Mouse (Mus musculus): ENCODE measurements at regions not wholly inside any gene's neighbourhood (a gene's known extent, or its start where the extent isn't known, plus 50 kb on each side); places are given as distances from the start of the nearest gene placed in this dataset.

GRCm38 (mm10) chr6:106946227-106946927, 146.5 kb upstream of the Crbn start:
- no peak overlapping the region for H3K9ac ChIP-seq (ENCODE audit: low read length)
- no peak overlapping the region for H3K4me2 ChIP-seq (ENCODE audit: low read depth, low read length)
- H3K4me1 ChIP-seq (ENCODE audit: control insufficient read depth, insufficient read depth, low read length) = peaks cover 2% of the 10 kb centered on the region; the same call in 1 of the 2 replicates
- no peaks in the 10 kb centered on the region for H3K27me3 ChIP-seq (ENCODE audit: control insufficient read depth, insufficient read depth, low read length)
- no peaks in the 10 kb centered on the region for H3K36me3 ChIP-seq (ENCODE audit: control insufficient read depth, insufficient read depth, low read length)
- H3K27ac ChIP-seq (ENCODE audit: low read length) = no peak overlapping the region
- H3K4me3 ChIP-seq (replicated peaks; ENCODE audit: low read length) = no peak overlapping the region
- ATAC-seq (ENCODE audit: insufficient read depth, low FRiP score) = peak; percentile 85; the same call in 1 of the 2 replicates
- no peaks in the 10 kb centered on the region for H3K9me3 ChIP-seq (replicated peaks; ENCODE audit: control insufficient read depth, low read length)
- WGBS = 44% methylated on average over 3 of the region's 3 CpGs

GRCm38 (mm10) chr6:106950909-106951308, 151.0 kb upstream of the Crbn start:
- Histone ChIP-seq H3K4me1 (ENCODE audit: control insufficient read depth, insufficient read depth, low read length) (peaks cover 2% of the 10 kb centered on the region; the same call in 1 of the 2 replicates), H3K4me2 (ENCODE audit: low read depth, low read length) (no peak overlapping the region), H3K27ac (ENCODE audit: low read length) (no peak overlapping the region), H3K9me3 (replicated peaks; ENCODE audit: control insufficient read depth, low read length) (no peaks in the 10 kb centered on the region), H3K36me3 (ENCODE audit: control insufficient read depth, insufficient read depth, low read length) (no peaks in the 10 kb centered on the region), H3K4me3 (replicated peaks; ENCODE audit: low read length) (no peak overlapping the region), H3K27me3 (ENCODE audit: control insufficient read depth, insufficient read depth, low read length) (no peaks in the 10 kb centered on the region), H3K9ac (ENCODE audit: low read length) (no peak overlapping the region)
- ATAC-seq (ENCODE audit: insufficient read depth, low FRiP score) = no peak
- 46% methylated on average over 4 of the region's 4 CpGs for WGBS

GRCm38 (mm10) chr6:106961320-106961719, 161.4 kb upstream of the Crbn start:
- H3K9ac ChIP-seq (ENCODE audit: low read length) = no peak overlapping the region
- ATAC-seq (ENCODE audit: insufficient read depth, low FRiP score) = no peak
- H3K36me3 ChIP-seq (ENCODE audit: control insufficient read depth, insufficient read depth, low read length) = no peaks in the 10 kb centered on the region
- H3K4me1 ChIP-seq (ENCODE audit: control insufficient read depth, insufficient read depth, low read length) = no peaks in the 10 kb centered on the region
- no peak overlapping the region for H3K4me2 ChIP-seq (ENCODE audit: low read depth, low read length)
- H3K27me3 ChIP-seq (ENCODE audit: control insufficient read depth, insufficient read depth, low read length) = no peaks in the 10 kb centered on the region
- H3K9me3 ChIP-seq (replicated peaks; ENCODE audit: control insufficient read depth, low read length) = no peaks in the 10 kb centered on the region
- no peak overlapping the region for H3K4me3 ChIP-seq (replicated peaks; ENCODE audit: low read length)
- H3K27ac ChIP-seq (ENCODE audit: low read length) = no peak overlapping the region
- WGBS = 80% methylated on average over 2 of the region's 2 CpGs

GRCm38 (mm10) chr6:106964337-106964736, 164.5 kb upstream of the Crbn start:
- no peaks in the 10 kb centered on the region for H3K36me3 ChIP-seq (ENCODE audit: control insufficient read depth, insufficient read depth, low read length)
- WGBS = 76% methylated on average over 1 of the region's 1 CpGs
- H3K4me2 ChIP-seq (ENCODE audit: low read depth, low read length) = no peak overlapping the region
- H3K4me3 ChIP-seq (replicated peaks; ENCODE audit: low read length) = no peak overlapping the region
- H3K9ac ChIP-seq (ENCODE audit: low read length) = no peak overlapping the region
- no peaks in the 10 kb centered on the region for H3K4me1 ChIP-seq (ENCODE audit: control insufficient read depth, insufficient read depth, low read length)
- no peak for ATAC-seq (ENCODE audit: insufficient read depth, low FRiP score)
- H3K27ac ChIP-seq (ENCODE audit: low read length) = no peak overlapping the region
- H3K9me3 ChIP-seq (replicated peaks; ENCODE audit: control insufficient read depth, low read length) = no peaks in the 10 kb centered on the region
- H3K27me3 ChIP-seq (ENCODE audit: control insufficient read depth, insufficient read depth, low read length) = no peaks in the 10 kb centered on the region

GRCm38 (mm10) chr6:106975439-106975838, 175.6 kb upstream of the Crbn start:
- WGBS = 31% methylated on average over 2 of the region's 2 CpGs
- no peaks in the 10 kb centered on the region for H3K4me1 ChIP-seq (ENCODE audit: control insufficient read depth, insufficient read depth, low read length)

GRCm38 (mm10) chr6:106978721-106979120, 178.8 kb upstream of the Crbn start:
- no peak overlapping the region for H3K4me3 ChIP-seq (replicated peaks; ENCODE audit: low read length)
- H3K9me3 ChIP-seq (replicated peaks; ENCODE audit: control insufficient read depth, low read length) = no peaks in the 10 kb centered on the region
- H3K27ac ChIP-seq (ENCODE audit: low read length) = no peak overlapping the region
- H3K4me1 ChIP-seq (ENCODE audit: control insufficient read depth, insufficient read depth, low read length) = no peaks in the 10 kb centered on the region
- H3K27me3 ChIP-seq (ENCODE audit: control insufficient read depth, insufficient read depth, low read length) = no peaks in the 10 kb centered on the region
- H3K36me3 ChIP-seq (ENCODE audit: control insufficient read depth, insufficient read depth, low read length) = no peaks in the 10 kb centered on the region
- H3K4me2 ChIP-seq (ENCODE audit: low read depth, low read length) = no peak overlapping the region
- ATAC-seq (ENCODE audit: insufficient read depth, low FRiP score) = no peak
- no peak overlapping the region for H3K9ac ChIP-seq (ENCODE audit: low read length)

More at GRCm38 (mm10) chr6:106975439-106975838, 175.6 kb upstream of the Crbn start:
- Histone ChIP-seq H3K27ac (ENCODE audit: low read length) (no peak overlapping the region), H3K36me3 (ENCODE audit: control insufficient read depth, insufficient read depth, low read length) (no peaks in the 10 kb centered on the region), H3K27me3 (ENCODE audit: control insufficient read depth, insufficient read depth, low read length) (no peaks in the 10 kb centered on the region), H3K4me3 (replicated peaks; ENCODE audit: low read length) (no peak overlapping the region), H3K9me3 (replicated peaks; ENCODE audit: control insufficient read depth, low read length) (no peaks in the 10 kb centered on the region), H3K4me2 (ENCODE audit: low read depth, low read length) (no peak overlapping the region), H3K9ac (ENCODE audit: low read length) (no peak overlapping the region)
- ATAC-seq (ENCODE audit: insufficient read depth, low FRiP score) = no peak

GRCm38 (mm10) chr6:106979755-106980154, 179.9 kb upstream of the Crbn start:
- 85% methylated on average over 3 of the region's 3 CpGs for WGBS
- Histone ChIP-seq H3K9ac (ENCODE audit: low read length) (no peak overlapping the region), H3K36me3 (ENCODE audit: control insufficient read depth, insufficient read depth, low read length) (no peaks in the 10 kb centered on the region), H3K4me1 (ENCODE audit: control insufficient read depth, insufficient read depth, low read length) (no peaks in the 10 kb centered on the region), H3K9me3 (replicated peaks; ENCODE audit: control insufficient read depth, low read length) (no peaks in the 10 kb centered on the region), H3K4me2 (ENCODE audit: low read depth, low read length) (no peak overlapping the region), H3K27ac (ENCODE audit: low read length) (no peak overlapping the region), H3K4me3 (replicated peaks; ENCODE audit: low read length) (no peak overlapping the region), H3K27me3 (ENCODE audit: control insufficient read depth, insufficient read depth, low read length) (no peaks in the 10 kb centered on the region)
- no peak for ATAC-seq (ENCODE audit: insufficient read depth, low FRiP score)

GRCm38 (mm10) chr6:106980188-106980587, 180.3 kb upstream of the Crbn start:
- Histone ChIP-seq H3K4me2 (ENCODE audit: low read depth, low read length) (no peak overlapping the region), H3K36me3 (ENCODE audit: control insufficient read depth, insufficient read depth, low read length) (no peaks in the 10 kb centered on the region), H3K4me3 (replicated peaks; ENCODE audit: low read length) (no peak overlapping the region), H3K27ac (ENCODE audit: low read length) (no peak overlapping the region), H3K27me3 (ENCODE audit: control insufficient read depth, insufficient read depth, low read length) (no peaks in the 10 kb centered on the region), H3K9ac (ENCODE audit: low read length) (no peak overlapping the region), H3K9me3 (replicated peaks; ENCODE audit: control insufficient read depth, low read length) (no peaks in the 10 kb centered on the region), H3K4me1 (ENCODE audit: control insufficient read depth, insufficient read depth, low read length) (no peaks in the 10 kb centered on the region)
- no peak for ATAC-seq (ENCODE audit: insufficient read depth, low FRiP score)
- 80% methylated on average over 4 of the region's 4 CpGs for WGBS

- ATAC-seq (ENCODE audit: insufficient read depth, low FRiP score) = no peak
- no peak overlapping the region for H3K9ac ChIP-seq (ENCODE audit: low read length)
- H3K27ac ChIP-seq (ENCODE audit: low read length) = no peak overlapping the region
- no peaks in the 10 kb centered on the region for H3K36me3 ChIP-seq (ENCODE audit: control insufficient read depth, insufficient read depth, low read length)
- no peaks in the 10 kb centered on the region for H3K4me1 ChIP-seq (ENCODE audit: control insufficient read depth, insufficient read depth, low read length)
- H3K4me2 ChIP-seq (ENCODE audit: low read depth, low read length) = no peak overlapping the region
- no peaks in the 10 kb centered on the region for H3K27me3 ChIP-seq (ENCODE audit: control insufficient read depth, insufficient read depth, low read length)
- 89% methylated on average over 1 of the region's 1 CpGs for WGBS
- no peak overlapping the region for H3K4me3 ChIP-seq (replicated peaks; ENCODE audit: low read length)
- H3K9me3 ChIP-seq (replicated peaks; ENCODE audit: control insufficient read depth, low read length) = no peaks in the 10 kb centered on the region
Measured at GRCm38 (mm10) chr6:106981232-106981631, 181.4 kb upstream of the Crbn start.

Measured in stomach, embryonic 16.5 days (tissue).